Mouse (Mus musculus) cerebellum, adult 9-10 months (tissue): ENCODE measurements around the gene Zmynd8.

ENCODE experiments used
- DNase-seq: peaks from one replicate; pipeline ENCODE4 v3.0.0; 2022

Gene Zmynd8

GRCm38 (mm10) chr2:165878907-165879361 is 19.9 kb downstream of the Zmynd8 start:
- peak; percentile 73 for DNase-seq

- no peak for DNase-seq
Measured at GRCm38 (mm10) chr2:165878021-165878585, 20.7 kb downstream of the Zmynd8 start.

DNA sequence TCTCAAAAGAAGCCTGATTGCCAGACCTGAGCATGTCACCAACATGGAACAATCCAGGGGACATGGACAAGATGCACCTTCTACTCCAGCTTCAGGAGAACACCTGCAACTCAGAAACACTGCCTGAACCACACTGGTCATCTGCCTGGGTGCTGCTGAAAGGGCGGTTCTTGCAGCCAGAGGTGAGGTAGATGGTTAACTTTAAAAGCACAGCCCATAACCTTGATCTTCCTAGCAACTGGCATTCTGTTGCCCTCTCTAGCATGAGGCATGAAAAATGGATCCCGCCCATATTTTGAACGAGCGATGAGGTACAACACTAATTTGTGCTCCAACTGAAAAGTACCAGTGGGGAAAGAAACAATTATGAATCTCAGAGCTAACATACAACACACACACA is 21.6 kb downstream of the Zmynd8 start:
- peak; percentile 68 for DNase-seq

DNA sequence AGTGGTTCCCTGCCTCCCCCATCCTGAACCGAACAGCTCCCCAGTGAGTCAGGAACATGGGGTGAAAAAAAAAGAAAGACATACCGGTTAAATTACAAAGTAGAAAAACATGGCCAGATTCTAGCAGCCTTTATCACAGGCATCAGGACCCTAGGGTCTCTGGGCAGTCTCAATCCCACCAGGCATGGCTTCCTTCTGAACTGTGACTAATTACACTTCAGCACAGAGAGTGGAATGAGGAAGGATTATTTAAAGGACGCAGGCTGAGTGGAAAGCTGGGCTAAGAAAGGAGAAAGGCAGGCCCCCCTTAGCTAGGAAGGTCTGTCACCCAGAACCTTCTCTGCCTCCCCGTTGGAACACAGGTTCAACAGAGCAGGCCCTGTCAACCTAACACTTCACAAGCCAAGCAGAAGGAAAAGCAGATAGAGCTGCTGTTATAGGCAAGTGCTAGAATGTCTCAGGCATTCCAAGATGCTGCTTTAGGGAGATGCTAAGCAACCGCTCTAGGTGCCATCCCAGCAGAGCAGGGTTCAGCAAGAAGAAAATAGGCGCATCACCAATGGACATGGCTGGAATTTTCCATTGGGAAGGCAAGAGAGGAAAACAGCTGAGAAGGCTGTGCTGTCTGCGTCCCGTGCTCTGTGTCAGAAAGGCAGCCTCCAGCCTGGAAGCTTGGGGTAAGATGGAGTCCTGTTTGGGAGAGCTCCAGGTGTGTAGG is 22.5 kb downstream of the Zmynd8 start:
- peak; percentile 76 for DNase-seq

GRCm38 (mm10) chr2:165875406-165875955 is 23.3 kb downstream of the Zmynd8 start:
- DNase-seq = peak; percentile 55

GRCm38 (mm10) chr2:165874461-165875339 is 24.1 kb downstream of the Zmynd8 start:
- DNase-seq = peak; percentile 86

DNA sequence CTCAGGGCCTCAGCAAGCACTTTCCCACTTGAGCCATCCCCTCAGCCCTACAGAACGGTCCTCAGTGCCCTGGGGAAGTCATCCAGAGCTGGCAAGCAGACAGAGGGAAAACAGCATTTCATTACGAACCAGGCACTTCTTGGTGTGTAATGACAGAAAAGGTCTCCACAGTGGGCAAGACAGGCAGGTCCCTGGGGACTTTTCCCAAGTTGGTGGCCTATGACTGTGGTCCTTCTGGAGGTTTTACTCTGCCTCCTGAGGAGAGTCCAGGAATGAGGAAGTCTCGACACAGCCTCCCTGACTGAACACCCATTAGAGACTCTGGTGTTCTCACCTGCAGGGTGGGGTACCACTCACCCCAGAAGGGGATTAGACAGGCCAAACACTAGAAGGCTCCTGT is 25.0 kb downstream of the Zmynd8 start:
- DNase-seq = no peak

DNA sequence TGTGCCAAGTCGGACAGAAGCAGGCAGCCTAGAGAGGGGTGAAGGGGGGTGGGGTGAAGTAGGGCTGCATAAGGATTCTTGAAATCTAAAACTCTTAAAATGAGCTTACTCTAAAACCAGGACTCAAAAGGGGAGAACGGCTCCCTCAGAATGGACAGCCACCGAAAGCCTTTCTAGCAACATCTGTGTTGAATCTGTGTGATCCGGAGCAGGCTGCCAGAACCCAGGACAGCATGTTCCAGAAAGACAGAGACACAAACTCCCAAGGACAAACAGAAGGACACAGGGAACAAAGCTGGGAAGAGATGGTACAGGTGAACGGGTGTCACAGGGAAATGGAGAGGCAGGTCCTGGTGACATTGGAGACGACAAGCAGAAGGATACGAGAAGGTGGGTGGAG is 25.6 kb downstream of the Zmynd8 start:
- no peak for DNase-seq

- no peak for DNase-seq
Measured at GRCm38 (mm10) chr2:165869257-165869656, 29.6 kb downstream of the Zmynd8 start.

DNA sequence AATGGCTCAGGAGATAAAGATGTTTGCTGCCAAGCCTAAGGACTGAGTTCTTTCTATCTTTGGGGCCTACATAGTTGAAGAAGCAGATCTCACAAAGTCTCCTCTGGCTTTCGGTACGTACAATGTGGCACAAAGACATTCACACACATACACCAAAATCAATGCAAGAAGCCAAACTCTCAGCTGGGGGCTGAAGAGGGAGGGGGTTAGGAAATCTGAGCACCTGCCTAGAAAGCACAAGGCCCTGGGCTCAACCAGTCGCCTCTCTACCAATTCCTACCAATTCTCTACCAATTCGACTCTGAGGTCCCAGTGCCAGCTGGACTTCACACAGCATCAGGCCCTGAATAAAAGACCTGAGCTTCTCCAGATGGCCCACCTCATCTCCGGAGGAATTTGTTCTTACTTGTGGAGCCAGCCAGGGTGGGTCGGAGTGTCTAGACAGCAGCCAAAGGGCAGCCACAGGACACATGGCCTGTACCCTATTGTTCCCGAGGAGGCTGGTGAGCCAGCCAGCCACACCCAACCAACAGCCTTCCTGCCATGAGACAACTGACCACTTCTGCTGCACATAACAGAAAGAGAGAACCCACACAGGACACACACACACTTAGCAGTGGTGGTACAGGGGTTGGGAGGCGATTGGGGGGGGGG is 30.2 kb downstream of the Zmynd8 start:
- peak; percentile 67 for DNase-seq

DNA sequence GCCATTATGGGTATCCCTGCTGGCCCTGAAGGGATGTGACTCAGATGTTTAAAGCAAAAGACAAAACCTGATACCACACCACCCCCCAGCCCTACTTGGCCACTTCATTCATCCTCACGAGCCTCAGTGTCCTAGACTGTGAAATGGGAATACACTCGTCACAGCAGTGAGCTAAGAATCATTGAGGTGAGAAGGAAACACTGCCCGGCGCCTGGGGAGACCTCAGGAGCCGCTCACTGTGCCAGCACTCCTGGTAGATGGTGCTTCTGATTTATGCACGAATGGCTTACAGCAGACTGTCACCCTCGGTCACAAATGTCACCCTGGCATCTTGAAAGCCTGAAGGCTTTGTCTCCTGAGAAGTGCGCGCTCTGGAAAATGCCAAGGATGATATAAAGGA is 31.3 kb downstream of the Zmynd8 start:
- peak; percentile 62 for DNase-seq

DNA sequence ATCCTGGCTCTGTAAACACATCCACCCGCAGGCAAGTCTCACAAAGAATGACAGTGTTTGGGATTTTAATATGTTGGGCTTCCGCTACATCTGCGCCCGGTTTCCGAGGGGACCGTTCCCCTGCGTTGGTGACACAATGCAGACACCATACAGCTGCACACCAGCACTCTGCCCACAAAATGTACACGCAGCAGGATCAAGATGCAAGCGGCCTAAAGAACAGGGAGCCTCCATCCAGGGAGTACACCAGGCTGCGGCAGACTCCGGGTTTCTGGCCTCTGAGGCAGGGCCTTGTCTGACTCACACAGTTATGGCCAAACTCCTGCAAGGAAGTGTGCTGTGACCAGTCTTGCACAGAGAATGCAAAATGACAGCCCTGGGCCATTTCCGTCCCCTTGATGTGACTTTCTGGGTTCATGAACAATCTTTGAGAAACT is 31.8 kb downstream of the Zmynd8 start:
- peak; percentile 66 for DNase-seq

GRCm38 (mm10) chr2:165866412-165866811 is 32.4 kb downstream of the Zmynd8 start:
- DNase-seq = no peak

DNA sequence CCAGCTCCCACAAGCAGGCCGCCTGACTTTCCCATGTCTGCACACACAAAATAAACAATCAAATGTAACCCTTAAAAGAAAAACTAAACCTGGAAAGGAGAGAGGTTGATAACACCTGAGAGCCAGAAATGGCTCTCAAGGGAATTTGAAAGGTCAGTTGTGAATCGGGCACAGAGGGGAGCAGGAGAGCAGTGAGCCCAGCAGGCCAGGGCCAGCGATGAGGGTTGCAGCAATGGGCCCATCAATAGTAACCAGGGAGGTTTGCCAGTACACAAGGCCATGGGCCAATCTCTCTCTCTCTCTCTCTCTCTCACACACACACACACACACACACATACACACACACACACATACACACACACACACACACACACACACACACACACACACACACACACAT is 34.0 kb downstream of the Zmynd8 start:
- DNase-seq = no peak

DNA sequence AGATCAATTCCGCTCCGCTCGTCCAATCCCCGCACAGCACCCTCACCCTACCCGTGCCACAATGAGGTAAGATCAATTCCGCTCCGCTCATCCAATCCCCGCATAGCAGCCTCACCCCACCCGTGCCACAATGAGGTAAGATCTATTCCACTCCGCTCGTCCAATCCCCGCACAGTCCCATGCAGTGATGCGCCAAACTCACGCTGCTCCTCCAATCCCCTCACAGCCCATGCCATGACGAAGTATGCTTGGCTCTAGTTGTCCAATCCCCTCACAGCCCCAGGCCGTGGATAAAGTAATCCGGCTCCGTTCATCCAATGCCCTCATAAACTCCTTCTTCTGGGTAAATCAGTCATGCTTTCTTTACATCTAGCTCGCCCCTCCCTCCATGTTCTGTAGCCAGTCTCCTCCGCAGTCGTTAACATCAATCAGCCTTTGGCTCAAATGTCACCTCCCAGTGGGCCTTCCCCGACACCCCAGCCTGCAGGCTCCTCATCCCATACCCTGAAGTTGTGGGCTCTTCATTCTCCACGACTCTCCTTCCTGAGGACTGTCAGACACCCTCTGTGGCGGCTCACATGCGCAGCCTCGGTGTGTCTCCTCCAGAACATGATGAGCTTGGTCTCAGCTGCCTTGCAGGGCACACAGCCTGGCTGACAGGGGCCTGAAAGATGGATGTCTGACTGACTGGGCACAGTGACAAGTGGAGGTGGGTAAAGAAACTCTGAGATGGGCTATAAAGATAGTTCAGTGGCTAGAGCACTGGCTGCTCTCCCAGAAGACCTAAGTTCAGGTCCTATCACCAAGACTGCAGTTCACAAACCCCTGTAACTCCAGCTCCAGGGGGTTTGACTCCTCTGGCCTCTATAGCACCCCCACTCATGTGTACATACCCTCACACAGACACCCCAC is 36.9 kb downstream of the Zmynd8 start:
- no peak for DNase-seq

DNA sequence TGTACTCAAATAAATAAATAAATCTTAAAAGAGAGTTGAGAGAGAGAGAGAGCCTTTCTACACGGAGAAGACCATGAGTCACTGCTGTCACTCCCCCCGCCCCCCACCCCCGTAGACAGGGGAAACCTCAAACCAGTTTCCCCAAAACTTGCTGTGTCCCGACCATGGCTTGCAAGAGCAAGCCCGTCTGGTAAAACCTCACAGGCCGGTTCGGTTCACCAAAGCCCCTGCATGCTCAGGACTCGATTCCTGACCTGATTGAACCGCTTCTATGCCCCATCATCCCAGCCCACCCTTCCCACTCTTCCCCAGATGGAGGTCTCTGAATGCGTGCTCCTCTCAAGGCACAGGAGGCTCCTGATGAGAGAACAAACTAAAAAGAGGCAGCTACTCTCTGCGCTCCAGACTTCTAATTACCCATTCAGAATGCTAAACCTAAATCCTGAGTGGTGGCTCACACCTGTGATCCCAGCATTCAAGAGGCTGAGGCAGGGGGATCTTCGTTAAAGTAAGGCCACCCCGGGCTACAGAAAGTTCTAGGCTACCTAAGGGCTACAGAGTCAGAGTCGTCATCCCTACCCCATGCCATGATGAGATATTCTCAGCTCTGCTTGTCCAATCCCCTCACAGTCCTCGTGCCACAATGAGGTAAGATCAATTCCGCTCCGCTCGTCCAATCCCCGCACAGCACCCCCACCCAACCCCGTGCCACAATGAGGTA is 37.7 kb downstream of the Zmynd8 start:
- DNase-seq = peak; percentile 32

DNA sequence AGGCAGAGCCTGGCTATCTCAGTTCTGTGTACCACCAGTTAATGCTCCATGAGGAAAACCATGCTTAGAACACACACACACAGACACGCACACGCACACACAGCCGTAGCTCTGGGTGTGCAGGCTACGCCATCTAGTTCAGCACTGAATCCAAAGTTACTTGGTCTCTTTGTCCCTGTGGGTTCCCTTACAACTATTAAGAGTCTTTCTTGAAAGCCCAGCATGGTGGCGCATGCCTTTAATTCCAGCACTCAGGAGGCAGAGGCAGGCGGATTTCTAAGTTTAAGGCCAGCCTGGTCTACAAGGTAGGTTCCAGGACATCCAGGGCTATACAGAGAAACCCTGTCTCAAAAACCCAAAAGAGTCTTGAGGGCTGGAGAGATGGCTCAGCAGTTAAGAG is 38.4 kb downstream of the Zmynd8 start:
- no peak for DNase-seq

DNA sequence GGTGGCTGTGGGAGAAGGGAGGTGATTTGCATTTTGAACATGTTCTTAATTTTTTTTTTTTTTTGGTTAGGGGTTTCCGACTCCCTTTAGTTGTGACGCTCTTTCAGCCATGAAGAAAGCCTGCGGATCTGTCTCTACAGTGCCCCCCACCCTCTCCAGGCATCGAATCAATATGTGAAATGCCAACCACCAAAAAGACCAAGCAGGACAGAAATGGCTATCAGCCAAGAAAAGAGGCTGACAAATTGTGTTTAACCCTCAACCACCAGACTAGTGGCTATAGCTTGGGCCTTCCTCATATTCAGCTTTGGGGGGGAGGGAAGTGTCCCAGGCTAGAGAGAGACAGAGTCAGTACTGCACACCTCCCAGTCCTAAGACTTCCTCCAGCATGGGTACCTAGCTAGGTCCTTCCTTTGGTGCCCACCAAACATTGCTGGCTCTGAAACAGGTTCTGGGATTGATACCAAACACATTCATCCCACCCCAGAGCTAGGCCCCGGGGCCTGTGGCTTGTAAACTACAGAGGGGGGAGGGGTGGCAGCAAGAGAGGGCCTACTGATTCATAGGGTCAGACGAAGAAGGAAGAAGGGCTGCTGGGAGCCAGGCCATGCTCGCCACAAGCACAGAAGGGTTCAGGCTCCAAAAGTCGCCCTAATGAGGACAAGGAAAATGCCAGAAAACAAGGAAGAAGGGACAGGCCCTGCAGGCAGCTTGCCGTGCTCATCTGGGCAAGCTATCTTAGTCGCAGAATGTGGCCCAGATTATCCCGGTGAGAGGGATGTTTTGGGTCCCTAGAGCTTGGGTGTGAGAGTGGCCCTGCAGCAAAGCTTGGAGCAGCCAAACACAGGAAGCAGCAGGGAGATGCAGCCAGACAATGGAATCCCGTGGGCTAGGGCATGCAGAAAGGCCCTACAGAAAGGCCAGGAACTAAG is 40.1 kb downstream of the Zmynd8 start:
- DNase-seq = peak; percentile 67

- peak; percentile 69 for DNase-seq
Measured at GRCm38 (mm10) chr2:165857841-165858426, 40.9 kb downstream of the Zmynd8 start.
